Mouse (Mus musculus) neural tube, embryonic 14.5 days (tissue): ENCODE data around the gene Ipo7. TPM values are rescaled to one million over a fixed set of nuclear protein-coding genes. Genes with fewer than 3 reads are reported as not detected.
"Not testable (repeated sequence)": the region's sequence is repeated elsewhere in the genome, so short reads cannot be mapped to it uniquely, and the experiment has no call there.

Source experiments
- ATAC-seq: fragments of 200-750 bp; cut with Nextera tagmentation; 2 replicates; pipeline ENCODE4 v1.8.0; 2017; ENCODE audit warnings: low read depth, mild to moderate bottlenecking, moderate TSS enrichment, moderate library complexity
- H3K27ac ChIP-seq: fragments of 300-500 bp; sonication (generic); 2 replicates; pipeline ENCODE4 v1.5.1; 2014; ENCODE audit warnings: low read depth, mild to moderate bottlenecking, control low read depth, low read length, moderate library complexity, mixed read lengths
- H3K27me3 ChIP-seq: fragments of 300-500 bp; sonication (generic); 2 replicates; pipeline ENCODE4 v1.6.1; 2014; ENCODE audit warnings: low read length; ENCODE audit not compliant: control insufficient read depth, insufficient read depth
- H3K36me3 ChIP-seq: fragments of 300-500 bp; sonication (generic); 2 replicates; pipeline ENCODE4 v1.6.1; 2014; ENCODE audit warnings: low read length, mixed read lengths; ENCODE audit not compliant: control insufficient read depth, insufficient read depth
- H3K4me1 ChIP-seq: fragments of 300-500 bp; sonication (generic); 2 replicates; pipeline ENCODE4 v1.6.1; 2014; ENCODE audit warnings: low read length; ENCODE audit not compliant: control insufficient read depth, insufficient read depth
- H3K4me2 ChIP-seq: fragments of 300-500 bp; sonication (generic); 2 replicates; pipeline ENCODE4 v1.6.1; 2014; ENCODE audit warnings: mild to moderate bottlenecking, low read depth, low read length, control low read depth
- H3K4me3 ChIP-seq: fragments of 300-500 bp; sonication (generic); 2 replicates; pipeline ENCODE4 v1.5.1; 2014; ENCODE audit warnings: low read depth, low read length, control low read depth, mixed read lengths
- H3K9ac ChIP-seq: fragments of 300-500 bp; sonication (generic); replicated peaks from 2 replicates; pipeline ENCODE4 v1.6.1; 2014; ENCODE audit warnings: low read depth, mild to moderate bottlenecking, control low read depth, low read length, mixed read lengths
- H3K9me3 ChIP-seq: fragments of 300-500 bp; sonication (generic); 2 replicates; pipeline ENCODE4 v1.6.1; 2016; ENCODE audit warnings: low read length; ENCODE audit not compliant: control insufficient read depth
- WGBS: fragments of 180-500 bp; shearing (Covaris S2); extraction: QIAGEN DNeasy Blood & Tissue Kit; methylation state at CpG from one replicate; pipeline ENCODE4 v1.1.7; 2014; 5-methylcytosine and 5-hydroxymethylcytosine counted together
- polyA plus RNA-seq: library from polyadenylated mRNA; unstranded; fragments of >200 nt; fragmentation: Nextera tagmentation; extraction: Ambion mirVana; gene quantifications from 2 replicates; pipeline ENCODE4 v1.2.1, GENCODE M21; 2014

Gene Ipo7
- 19.1 and 25.9 TPM in 2 replicates for polyA plus RNA-seq

DNA sequence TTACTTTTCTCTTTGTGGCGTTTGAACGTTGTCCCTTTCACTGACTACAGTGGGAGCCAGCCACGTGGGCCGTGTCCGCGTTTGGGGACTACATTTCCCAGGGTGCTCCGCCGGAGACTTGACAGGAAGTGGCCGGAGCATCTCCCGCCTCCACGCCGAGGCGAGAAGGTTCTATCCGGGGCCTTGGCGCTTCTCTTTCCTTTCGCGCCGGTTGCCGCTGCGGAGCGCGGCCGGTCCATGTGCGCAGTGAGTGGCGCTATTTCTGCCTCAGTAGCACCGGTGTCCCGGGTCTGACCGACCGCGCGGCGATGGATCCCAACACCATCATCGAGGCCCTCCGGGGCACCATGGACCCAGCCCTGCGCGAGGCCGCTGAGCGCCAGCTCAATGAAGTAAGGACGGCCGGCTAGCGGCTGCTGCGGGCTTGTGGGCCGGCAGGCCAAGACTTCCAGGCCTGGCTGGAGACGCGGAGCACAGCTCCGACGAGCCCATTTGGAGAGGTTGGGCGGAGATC is at the start of gene Ipo7:
Gene Ipo7, plus strand, starts transcription at position 158 of the 514 bp plus-strand sequence.
- peak within 1 kb of the TSS; percentile 96 for H3K9ac ChIP-seq
- WGBS = under 1% methylated on average over 48 of the region's 48 CpGs
- ATAC-seq = peak; percentile 99

DNA sequence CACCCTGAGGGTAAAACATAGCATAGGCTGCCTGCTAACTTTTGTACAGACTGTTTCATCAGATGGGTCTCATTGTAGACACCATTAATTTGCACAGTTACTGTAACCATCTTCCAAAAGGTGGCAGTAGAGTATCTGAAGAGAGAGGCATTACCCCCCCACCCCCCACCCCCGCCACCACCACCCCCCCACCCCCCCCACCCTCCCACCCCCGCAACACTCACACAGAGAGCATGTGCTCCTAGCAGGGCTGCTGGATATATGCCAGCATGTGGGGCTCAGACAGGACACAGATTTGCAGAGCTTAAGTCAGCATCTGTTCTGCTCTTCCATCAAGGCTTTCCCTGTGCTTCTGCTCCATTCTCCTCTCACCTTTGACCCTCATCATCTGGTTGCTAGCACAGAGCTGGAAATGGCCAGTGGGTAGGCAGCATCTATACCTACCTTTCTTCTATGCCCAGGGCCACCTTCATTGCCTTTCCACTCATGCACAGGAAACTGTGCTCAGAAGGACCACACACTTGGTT is 49.1 kb upstream of the Ipo7 start:
- Histone ChIP-seq H3K36me3 (peaks cover 7% of the 10 kb centered on the region; the same call in 1 of the 2 replicates), H3K27me3 (no peaks in the 10 kb centered on the region), H3K27ac (peak overlapping the region; percentile 64), H3K4me2 (no peak overlapping the region), H3K9ac (no peak overlapping the region), H3K4me1 (peaks cover 6% of the 10 kb centered on the region; the same call in 1 of the 2 replicates), H3K9me3 (no peaks in the 10 kb centered on the region), H3K4me3 (no peak overlapping the region)
- ATAC-seq = peak; percentile 86
- WGBS = 0% methylated on average over 2 of the region's 2 CpGs

More for the DNA sequence above, at the start of gene Ipo7:
- Histone ChIP-seq H3K36me3 (no peaks in the 10 kb centered on the region), H3K9me3 (no peaks in the 10 kb centered on the region), H3K4me2 (peak within 1 kb of the TSS; percentile 97), H3K27me3 (no peaks in the 10 kb centered on the region), H3K27ac (peak within 1 kb of the TSS; percentile 80), H3K4me3 (peak within 1 kb of the TSS; percentile 99), H3K4me1 (peaks cover 8% of the 10 kb centered on the region; the same call in 1 of the 2 replicates)

DNA sequence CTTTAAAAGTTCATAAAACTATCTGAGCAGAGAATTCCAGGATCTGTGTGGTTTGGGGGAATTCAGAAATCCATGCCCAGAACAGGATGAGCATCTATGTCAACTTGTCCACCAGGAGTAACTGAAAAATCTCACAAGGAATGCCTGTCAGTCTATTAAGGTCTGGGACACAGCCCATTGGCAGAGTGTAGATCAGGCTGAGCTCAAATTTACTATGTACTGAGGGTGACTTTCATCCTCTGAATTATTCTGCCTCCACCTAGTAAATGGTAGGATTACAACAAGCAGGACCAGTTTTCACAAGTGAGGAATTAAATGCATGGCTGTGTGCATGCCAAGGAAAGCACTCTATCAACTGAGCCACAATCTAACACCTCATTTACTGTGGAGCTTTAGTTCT is 48.5 kb upstream of the Ipo7 start:
- Histone ChIP-seq H3K4me2 (no peak overlapping the region), H3K27ac (peak overlapping the region; percentile 64), H3K36me3 (peaks cover 7% of the 10 kb centered on the region; the same call in 1 of the 2 replicates), H3K4me3 (no peak overlapping the region), H3K9me3 (no peaks in the 10 kb centered on the region), H3K4me1 (peaks cover 6% of the 10 kb centered on the region; the same call in 1 of the 2 replicates), H3K9ac (no peak overlapping the region), H3K27me3 (no peaks in the 10 kb centered on the region)
- ATAC-seq = no peak

DNA sequence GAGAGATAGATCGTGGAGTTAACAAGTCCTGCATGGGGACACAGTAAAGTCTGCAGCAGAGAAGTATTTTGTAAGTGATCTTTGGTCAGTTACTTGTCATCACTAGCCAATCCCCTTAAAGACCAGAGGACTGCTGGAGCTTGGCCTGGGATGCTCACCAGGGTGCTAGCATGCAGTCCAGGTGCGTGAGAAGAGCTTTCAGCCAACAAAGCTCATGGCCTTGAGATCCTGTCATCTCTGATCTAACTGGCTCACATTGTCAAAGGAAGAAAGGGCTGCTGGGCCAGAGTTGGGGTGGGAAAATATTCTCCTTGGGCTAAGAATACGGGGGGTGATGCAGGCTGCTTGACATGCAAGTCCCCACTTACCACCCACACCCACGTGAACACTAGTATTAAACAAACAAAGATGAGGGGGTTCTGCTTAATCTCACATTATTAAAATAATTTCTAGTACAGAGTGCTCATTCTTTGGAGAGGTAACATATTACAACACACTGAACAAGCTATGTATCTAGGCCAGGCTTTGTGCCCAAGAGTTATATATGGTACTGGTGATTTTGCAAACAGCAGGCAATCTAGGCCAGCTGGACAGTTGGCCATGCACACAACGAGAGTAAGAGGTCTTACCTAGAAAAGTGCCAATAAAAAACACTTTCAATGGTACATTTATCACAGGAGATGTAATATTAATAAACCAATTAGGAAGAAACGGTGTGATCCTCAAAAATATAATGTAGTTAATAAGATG is 41.9 kb upstream of the Ipo7 start:
- no peak overlapping the region for H3K9ac ChIP-seq
- H3K27ac ChIP-seq = no peak overlapping the region
- H3K4me3 ChIP-seq = no peak overlapping the region
- no peaks in the 10 kb centered on the region for H3K9me3 ChIP-seq
- peaks cover 31% of the 10 kb centered on the region for H3K36me3 ChIP-seq
- ATAC-seq = no peak
- no peaks in the 10 kb centered on the region for H3K4me1 ChIP-seq
- H3K4me2 ChIP-seq = no peak overlapping the region
- H3K27me3 ChIP-seq = no peaks in the 10 kb centered on the region
- 94% methylated on average over 6 of the region's 6 CpGs for WGBS

DNA sequence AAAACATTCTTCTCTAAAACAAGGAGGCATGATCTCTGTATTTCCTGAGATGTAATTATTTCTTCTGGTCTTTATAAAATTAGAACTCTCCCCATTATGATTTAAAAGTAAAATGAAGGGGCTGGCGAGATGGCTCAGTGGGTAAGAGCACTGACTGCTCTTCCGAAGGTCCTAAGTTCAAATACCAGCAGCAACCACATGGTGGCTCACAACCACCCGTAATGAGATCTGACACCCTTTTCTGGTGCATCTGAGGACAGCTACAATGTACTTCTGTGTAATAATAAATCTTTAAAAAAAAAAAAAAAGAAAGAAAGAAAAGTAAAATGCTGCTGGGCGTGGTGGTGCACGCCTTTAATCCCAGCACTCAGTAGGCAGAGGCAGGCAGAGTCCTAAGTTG is 40.9 kb upstream of the Ipo7 start:
- not testable (repeated sequence) for ATAC-seq, H3K4me2 ChIP-seq, H3K27ac ChIP-seq, H3K9ac ChIP-seq, H3K9me3 ChIP-seq, H3K4me3 ChIP-seq, H3K4me1 ChIP-seq, H3K27me3 ChIP-seq
- 75% methylated on average over 5 of the region's 5 CpGs for WGBS
- peaks cover 39% of the 10 kb centered on the region for H3K36me3 ChIP-seq

DNA sequence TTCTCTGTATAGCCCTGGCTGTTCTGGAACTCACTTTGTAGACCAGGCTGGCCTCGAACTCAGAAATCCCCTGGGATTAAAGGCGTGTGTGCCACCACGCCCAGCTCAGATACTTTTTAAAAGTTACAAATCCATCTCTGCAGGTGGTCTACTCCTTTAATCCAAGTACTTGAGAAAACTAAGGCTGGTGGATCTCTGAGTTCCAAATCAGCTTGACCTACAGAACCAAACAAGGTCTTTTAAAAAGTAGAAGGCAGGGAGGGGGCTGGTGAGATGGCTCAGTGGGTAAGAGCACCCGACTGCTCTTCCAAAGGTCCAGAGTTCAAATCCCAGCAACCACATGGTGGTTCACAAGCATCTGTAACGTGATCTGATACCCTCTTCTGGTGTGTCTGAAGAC is 33.5 kb upstream of the Ipo7 start:
- H3K4me2 ChIP-seq, H3K4me1 ChIP-seq, H3K9ac ChIP-seq, H3K27me3 ChIP-seq, ATAC-seq, H3K27ac ChIP-seq, H3K9me3 ChIP-seq, H3K4me3 ChIP-seq: not testable (repeated sequence)
- 87% methylated on average over 5 of the region's 5 CpGs for WGBS
- H3K36me3 ChIP-seq = peaks cover 20% of the 10 kb centered on the region

DNA sequence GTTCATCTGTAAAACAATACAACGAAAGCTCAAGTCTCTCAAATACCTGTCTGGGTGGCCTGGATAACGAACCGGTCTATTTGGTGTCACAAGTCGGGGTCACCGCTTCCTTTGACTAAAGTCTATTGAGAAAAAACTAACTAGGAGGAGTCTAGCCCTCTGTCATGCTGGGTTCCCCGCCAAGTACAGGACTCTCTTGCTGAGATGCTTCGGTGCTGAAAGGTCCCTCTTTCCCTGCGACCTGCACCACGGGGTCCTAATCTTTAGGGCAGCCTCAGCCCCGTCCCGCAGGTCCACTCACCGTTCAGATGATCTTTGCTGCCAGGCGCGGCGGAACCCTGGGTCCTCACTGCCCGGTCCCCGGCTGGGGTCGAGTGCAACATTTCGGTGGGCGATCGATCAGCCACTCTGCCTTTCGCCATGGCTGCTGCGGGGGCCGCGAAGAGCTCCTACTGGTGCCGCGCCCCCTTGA is 32.4 kb upstream of the Ipo7 start:
- Histone ChIP-seq H3K4me1 (peaks cover 10% of the 10 kb centered on the region), H3K27me3 (no peaks in the 10 kb centered on the region), H3K27ac (no peak overlapping the region), H3K9ac (peak overlapping the region; percentile 62), H3K4me3 (peak overlapping the region; percentile 43), H3K36me3 (peaks cover 12% of the 10 kb centered on the region), H3K9me3 (no peaks in the 10 kb centered on the region), H3K4me2 (peak overlapping the region; percentile 80)
- no peak; the same call in 1 of the 2 replicates for ATAC-seq
- under 1% methylated on average over 27 of the region's 27 CpGs for WGBS

DNA sequence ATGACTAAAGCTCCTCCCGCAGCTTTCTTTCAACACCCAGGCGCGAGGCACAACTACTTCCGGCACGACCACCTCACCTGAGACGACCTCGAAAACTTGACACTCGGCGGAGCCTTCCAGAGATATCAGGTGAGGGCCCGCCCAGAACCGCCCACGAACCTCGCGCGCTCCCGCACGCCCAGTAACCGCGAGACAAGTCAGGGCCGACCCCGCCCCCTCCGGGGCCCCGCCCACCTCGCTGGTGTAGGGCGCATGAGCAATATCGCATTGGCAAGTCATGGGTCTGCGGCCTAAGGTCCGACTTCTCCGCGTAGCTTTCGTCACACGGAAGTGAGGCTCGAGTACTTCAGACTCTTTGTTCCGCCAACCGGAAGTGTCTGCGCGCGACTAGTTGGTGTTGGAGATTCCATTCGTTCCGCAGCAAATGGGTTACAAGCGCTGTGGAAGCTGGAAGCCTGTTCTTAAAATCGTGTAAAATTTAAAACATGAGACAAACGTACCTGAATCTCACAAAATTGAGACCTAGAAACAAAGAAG is 31.9 kb upstream of the Ipo7 start:
- peak overlapping the region; percentile 84 for H3K27ac ChIP-seq
- H3K9ac ChIP-seq = peak overlapping the region; percentile 62
- peaks cover 10% of the 10 kb centered on the region for H3K4me1 ChIP-seq
- no peaks in the 10 kb centered on the region for H3K9me3 ChIP-seq
- no peaks in the 10 kb centered on the region for H3K27me3 ChIP-seq
- under 1% methylated on average over 43 of the region's 43 CpGs for WGBS
- peak overlapping the region; percentile 80 for H3K4me2 ChIP-seq
- H3K36me3 ChIP-seq = peaks cover 11% of the 10 kb centered on the region
- H3K4me3 ChIP-seq = peak overlapping the region; percentile 43
- ATAC-seq = peak; percentile 99

DNA sequence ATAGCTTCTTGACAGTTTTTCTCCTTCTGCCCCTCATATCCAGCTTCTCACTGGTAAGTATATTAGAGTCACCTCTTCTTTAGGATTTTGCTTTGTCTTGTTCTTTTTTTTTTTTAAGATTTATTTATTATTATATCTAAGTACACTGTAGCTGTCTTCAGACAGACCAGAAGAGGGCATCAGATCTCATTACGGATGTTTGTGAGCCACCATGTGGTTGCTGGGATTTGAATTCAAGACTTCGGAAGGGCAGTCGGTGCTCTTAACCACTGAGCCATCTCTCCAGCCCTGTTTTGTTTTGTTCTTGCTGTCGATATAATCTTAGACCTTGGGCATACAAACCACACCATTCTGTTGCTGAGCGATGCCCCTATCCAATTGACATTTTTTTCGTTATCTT is 31.3 kb upstream of the Ipo7 start, which contains the start of gene Tmem41b:
Gene Tmem41b, minus strand, starts transcription at position 155 of the 400 bp plus-strand sequence.
- Histone ChIP-seq H3K27ac (peak within 1 kb of the TSS; percentile 84), H3K9ac (peak within 1 kb of the TSS; percentile 62), H3K4me2 (peak within 1 kb of the TSS; percentile 80), H3K4me3 (peak within 1 kb of the TSS; percentile 43)
- not testable (repeated sequence) for H3K36me3 ChIP-seq, H3K27me3 ChIP-seq, H3K4me1 ChIP-seq, H3K9me3 ChIP-seq
- ATAC-seq = 0 out of 2 replicates have a peak, but pooled peaks have one; percentile 0
- WGBS = 36% methylated on average over 6 of the region's 6 CpGs
